Mouse (Mus musculus): ENCODE results near the gene Chsy1. TPM values are rescaled to one million over a fixed set of nuclear protein-coding genes. Genes with fewer than 3 reads are reported as not detected.

Chsy1 gene
- polyA plus RNA-seq, 1 experiment from 2014 or later: 6.1 TPM

GRCm38 (mm10) chr7:66091553-66091952 lies 17.8 kb upstream of the Chsy1 start:
- Histone ChIP-seq H3K27ac (replicated peaks) (no peak overlapping the region), H3K4me2 (replicated peaks; ENCODE audit: low read depth) (no peak overlapping the region), H3K36me3 (ENCODE audit: control insufficient read depth, insufficient read depth, low read length) (peaks cover 32% of the 10 kb centered on the region), H3K9me3 (ENCODE audit: control insufficient read depth, low read length) (no peaks in the 10 kb centered on the region), H3K4me3 (ENCODE audit: low read depth, low read length) (no peak overlapping the region), H3K9ac (ENCODE audit: low read length) (no peak overlapping the region), H3K4me1 (replicated peaks; ENCODE audit: control insufficient read depth, insufficient read depth) (no peaks in the 10 kb centered on the region), H3K27me3 (ENCODE audit: control insufficient read depth, insufficient read depth, low read length) (no peaks in the 10 kb centered on the region)
- no peak for DNase-seq (ENCODE audit: low spot score)
- WGBS: 80% methylated on average over 7 of the region's 7 CpGs
- ATAC-seq (ENCODE audit: low FRiP score, low TSS enrichment): no peak
- no peak for TF ChIP-seq CTCF (IDR thresholded peaks at IDR 0.05; ENCODE audit: low read depth)
- no peak for TF ChIP-seq EP300 (optimal IDR thresholded peaks at IDR 0.05)

DNA sequence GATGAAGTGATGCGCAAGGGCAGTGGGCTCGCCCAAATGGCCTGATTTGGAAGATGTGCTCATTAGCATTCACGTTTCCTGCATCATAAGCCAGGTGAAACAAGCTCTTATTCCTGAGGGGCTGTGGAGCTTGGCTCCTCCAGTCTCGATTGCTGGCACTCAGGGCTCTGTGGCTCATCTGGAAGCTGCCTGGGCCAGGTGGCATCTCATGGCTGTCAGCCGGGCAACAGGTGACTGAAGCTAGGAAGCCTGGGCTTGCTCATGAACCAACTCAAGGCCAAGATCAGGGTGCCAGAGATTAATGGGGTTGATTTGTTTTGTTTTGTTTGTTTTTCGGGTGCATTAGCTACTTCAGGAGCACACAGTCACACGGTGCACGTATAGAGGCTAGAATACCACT lies 16.7 kb upstream of the Chsy1 start:
- no peaks in the 10 kb centered on the region for H3K4me1 ChIP-seq (replicated peaks; ENCODE audit: control insufficient read depth, insufficient read depth)
- H3K4me3 ChIP-seq (ENCODE audit: low read depth, low read length): no peak overlapping the region
- H3K4me2 ChIP-seq (replicated peaks; ENCODE audit: low read depth): no peak overlapping the region
- no peaks in the 10 kb centered on the region for H3K9me3 ChIP-seq (ENCODE audit: control insufficient read depth, low read length)
- ATAC-seq (ENCODE audit: low FRiP score, low TSS enrichment) (no peak), DNase-seq (ENCODE audit: low spot score) (no peak)
- 78% methylated on average over 8 of the region's 8 CpGs for WGBS
- H3K36me3 ChIP-seq (ENCODE audit: control insufficient read depth, insufficient read depth, low read length): peaks cover 27% of the 10 kb centered on the region
- no peak overlapping the region for H3K27ac ChIP-seq (replicated peaks)
- H3K9ac ChIP-seq (ENCODE audit: low read length): no peak overlapping the region
- TF ChIP-seq CTCF (IDR thresholded peaks at IDR 0.05; ENCODE audit: low read depth): no peak
- TF ChIP-seq EP300 (optimal IDR thresholded peaks at IDR 0.05): no peak
- H3K27me3 ChIP-seq (ENCODE audit: control insufficient read depth, insufficient read depth, low read length): no peaks in the 10 kb centered on the region

DNA sequence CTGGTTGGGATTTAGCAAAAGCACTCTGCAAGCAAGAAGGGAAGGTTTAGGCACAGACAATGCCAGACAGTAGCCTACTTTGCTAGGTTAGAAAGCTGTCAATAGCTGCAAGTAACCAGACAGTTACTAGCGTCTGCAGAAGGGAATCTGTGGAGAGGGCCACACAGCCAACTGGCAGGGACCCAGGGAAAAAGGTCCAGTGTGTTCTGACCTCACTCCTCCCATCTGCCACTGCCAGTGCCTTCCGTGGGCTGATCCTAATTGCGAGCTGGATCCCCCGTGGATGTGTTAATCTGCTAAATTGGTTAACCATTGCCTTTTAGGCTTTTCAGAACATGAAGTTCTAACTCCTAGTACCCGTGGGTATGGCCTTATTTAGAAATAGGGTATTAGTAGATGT lies 15.2 kb upstream of the Chsy1 start:
- TF ChIP-seq EP300 (optimal IDR thresholded peaks at IDR 0.05): no peak
- TF ChIP-seq CTCF (IDR thresholded peaks at IDR 0.05; ENCODE audit: low read depth): no peak
- H3K9me3 ChIP-seq (ENCODE audit: control insufficient read depth, low read length): no peaks in the 10 kb centered on the region
- peaks cover 20% of the 10 kb centered on the region for H3K36me3 ChIP-seq (ENCODE audit: control insufficient read depth, insufficient read depth, low read length)
- H3K27ac ChIP-seq (replicated peaks): no peak overlapping the region
- no peak overlapping the region for H3K4me3 ChIP-seq (ENCODE audit: low read depth, low read length)
- H3K4me1 ChIP-seq (replicated peaks; ENCODE audit: control insufficient read depth, insufficient read depth): no peaks in the 10 kb centered on the region
- DNase-seq (ENCODE audit: low spot score) (no peak), ATAC-seq (ENCODE audit: low FRiP score, low TSS enrichment) (no peak)
- H3K4me2 ChIP-seq (replicated peaks; ENCODE audit: low read depth): no peak overlapping the region
- H3K27me3 ChIP-seq (ENCODE audit: control insufficient read depth, insufficient read depth, low read length): no peaks in the 10 kb centered on the region
- 69% methylated on average over 5 of the region's 5 CpGs for WGBS
- H3K9ac ChIP-seq (ENCODE audit: low read length): no peak overlapping the region

DNA sequence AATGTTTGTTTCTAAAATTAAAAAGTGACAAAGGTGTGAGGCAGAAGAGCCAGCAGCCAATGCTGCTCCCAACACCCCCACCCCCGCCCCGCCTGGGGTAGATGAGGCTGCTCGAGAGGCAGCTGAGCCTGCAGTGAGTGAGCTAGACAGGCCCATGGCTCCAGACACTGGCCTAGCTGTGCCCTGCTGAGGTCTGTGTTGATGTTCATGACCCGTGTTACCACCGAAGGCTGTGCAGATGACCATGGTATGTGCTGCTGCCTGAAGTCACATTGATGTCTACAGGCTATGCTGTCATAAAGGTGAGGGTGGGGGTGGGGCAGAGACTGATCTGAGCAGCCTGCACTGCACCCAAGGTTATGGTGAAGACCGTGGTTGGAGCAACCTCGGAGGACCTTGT lies 10.5 kb upstream of the Chsy1 start:
- no peaks in the 10 kb centered on the region for H3K27me3 ChIP-seq (ENCODE audit: control insufficient read depth, insufficient read depth, low read length)
- no peak overlapping the region for H3K9ac ChIP-seq (ENCODE audit: low read length)
- H3K4me1 ChIP-seq (replicated peaks; ENCODE audit: control insufficient read depth, insufficient read depth): no peaks in the 10 kb centered on the region
- no peaks in the 10 kb centered on the region for H3K9me3 ChIP-seq (ENCODE audit: control insufficient read depth, low read length)
- TF ChIP-seq CTCF (IDR thresholded peaks at IDR 0.05; ENCODE audit: low read depth) (no peak), EP300 (optimal IDR thresholded peaks at IDR 0.05) (no peak)
- WGBS: 90% methylated on average over 7 of the region's 7 CpGs
- no peak overlapping the region for H3K4me2 ChIP-seq (replicated peaks; ENCODE audit: low read depth)
- no peak overlapping the region for H3K4me3 ChIP-seq (ENCODE audit: low read depth, low read length)
- H3K36me3 ChIP-seq (ENCODE audit: control insufficient read depth, insufficient read depth, low read length): no peaks in the 10 kb centered on the region
- ATAC-seq (ENCODE audit: low FRiP score, low TSS enrichment) (no peak), DNase-seq (ENCODE audit: low spot score) (no peak)
- H3K27ac ChIP-seq (replicated peaks): no peak overlapping the region

DNA sequence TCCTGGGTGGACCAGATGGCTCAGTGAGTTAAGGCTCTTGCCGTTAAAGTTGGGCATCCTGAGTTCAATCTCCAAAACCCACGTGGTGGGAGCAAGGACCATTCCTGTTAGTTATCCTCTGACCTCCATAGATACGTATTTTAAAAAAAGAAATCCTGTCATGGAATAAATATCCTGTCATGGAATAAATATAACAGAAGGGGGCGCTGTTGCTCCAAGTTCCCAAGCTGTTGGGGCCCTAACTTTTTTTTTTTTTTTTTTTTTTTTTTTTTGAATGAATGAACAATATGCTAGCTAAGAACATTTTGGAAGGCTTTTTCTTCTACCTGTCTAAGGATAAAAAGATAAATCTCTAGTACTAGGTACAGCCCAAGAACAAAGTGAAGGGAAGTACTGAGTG lies 7.4 kb upstream of the Chsy1 start:
- H3K4me1 ChIP-seq (replicated peaks; ENCODE audit: control insufficient read depth, insufficient read depth): 0 out of 2 replicates have a peak, but pooled peaks cover 2% of the 10 kb centered on the region
- no peak overlapping the region for H3K4me2 ChIP-seq (replicated peaks; ENCODE audit: low read depth)
- DNase-seq (ENCODE audit: low spot score) (no peak), ATAC-seq (ENCODE audit: low FRiP score, low TSS enrichment) (no peak)
- H3K36me3 ChIP-seq (ENCODE audit: control insufficient read depth, insufficient read depth, low read length): no peaks in the 10 kb centered on the region
- TF ChIP-seq EP300 (optimal IDR thresholded peaks at IDR 0.05) (no peak), CTCF (IDR thresholded peaks at IDR 0.05; ENCODE audit: low read depth) (peak; percentile 83)
- no peaks in the 10 kb centered on the region for H3K27me3 ChIP-seq (ENCODE audit: control insufficient read depth, insufficient read depth, low read length)
- no peak overlapping the region for H3K9ac ChIP-seq (ENCODE audit: low read length)
- no peak overlapping the region for H3K27ac ChIP-seq (replicated peaks)
- no peaks in the 10 kb centered on the region for H3K9me3 ChIP-seq (ENCODE audit: control insufficient read depth, low read length)
- WGBS: 4% methylated on average over 4 of the region's 4 CpGs
- H3K4me3 ChIP-seq (ENCODE audit: low read depth, low read length): no peak overlapping the region

DNA sequence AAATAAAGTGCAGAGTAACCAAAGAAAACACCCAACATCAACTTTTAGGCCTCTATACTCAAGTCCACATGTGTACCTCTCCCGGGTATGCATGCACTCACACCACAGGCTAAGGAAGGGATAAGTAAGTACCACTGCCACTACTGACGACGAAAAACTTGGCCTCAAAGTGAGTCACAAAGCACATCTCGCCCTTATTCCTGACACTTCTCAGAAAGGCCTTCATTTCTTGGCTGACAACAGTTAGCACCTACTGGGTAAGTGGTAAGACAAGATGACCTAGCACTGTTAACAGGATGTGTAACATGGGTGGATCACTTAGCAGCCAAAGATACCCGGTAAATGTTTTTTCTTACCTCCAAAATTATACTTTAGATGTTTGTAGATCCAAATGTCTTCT lies 4.8 kb upstream of the Chsy1 start:
- WGBS: 87% methylated on average over 5 of the region's 5 CpGs
- Histone ChIP-seq H3K27ac (replicated peaks) (no peak overlapping the region), H3K27me3 (ENCODE audit: control insufficient read depth, insufficient read depth, low read length) (no peaks in the 10 kb centered on the region), H3K4me1 (replicated peaks; ENCODE audit: control insufficient read depth, insufficient read depth) (0 out of 2 replicates have a peak, but pooled peaks cover 4% of the 10 kb centered on the region), H3K9ac (ENCODE audit: low read length) (no peak overlapping the region), H3K4me2 (replicated peaks; ENCODE audit: low read depth) (no peak overlapping the region), H3K4me3 (ENCODE audit: low read depth, low read length) (no peak overlapping the region), H3K36me3 (ENCODE audit: control insufficient read depth, insufficient read depth, low read length) (no peaks in the 10 kb centered on the region), H3K9me3 (ENCODE audit: control insufficient read depth, low read length) (no peaks in the 10 kb centered on the region)
- TF ChIP-seq CTCF (IDR thresholded peaks at IDR 0.05; ENCODE audit: low read depth) (no peak), EP300 (optimal IDR thresholded peaks at IDR 0.05) (no peak)
- no peak for DNase-seq (ENCODE audit: low spot score)
- ATAC-seq (ENCODE audit: low FRiP score, low TSS enrichment): no peak

Data from stomach, postnatal 0 days (tissue).